Mouse (Mus musculus): ENCODE measurements around the gene Tmem121b. TPM values are rescaled to one million over a fixed set of nuclear protein-coding genes. Genes with fewer than 3 reads are reported as not detected.
A peak's percentile ranks its signal among the peaks of the same experiment; 100 is the strongest.

The Tmem121b gene
- total RNA-seq, 2 experiments from 2014 or later = 0.10 TPM; not detected in 1

- DNase-seq (ENCODE audit: low spot score in 2 of 2) = no peak
These were observed 26.8 kb downstream of the Tmem121b start for GRCm38 (mm10) chr6:120466609-120467329.

- DNase-seq (ENCODE audit: low spot score in 2 of 2) = no peak
These were observed 28.2 kb downstream of the Tmem121b start for GRCm38 (mm10) chr6:120465393-120465792.

- DNase-seq (ENCODE audit: low spot score in 2 of 2) = no peak
These were observed 29.1 kb downstream of the Tmem121b start for GRCm38 (mm10) chr6:120464406-120464939.

GRCm38 (mm10) chr6:120463884-120464283 is 29.7 kb downstream of the Tmem121b start:
- no peak for DNase-seq (ENCODE audit: low spot score in 2 of 2)

- DNase-seq (ENCODE audit: low spot score in 2 of 2) = peak; percentile 70 to 80
These were observed 30.3 kb downstream of the Tmem121b start, which contains the start of gene Il17ra for GRCm38 (mm10) chr6:120463086-120463871. TSS of gene Il17ra (plus strand) at chr6:120463247.

- no peak for DNase-seq (ENCODE audit: low spot score in 2 of 2)
These were observed 31.4 kb downstream of the Tmem121b start for GRCm38 (mm10) chr6:120462251-120462650.

- no peak for DNase-seq (ENCODE audit: low spot score in 2 of 2)
These were observed 32.4 kb downstream of the Tmem121b start for GRCm38 (mm10) chr6:120461217-120461616.

- no peak for DNase-seq (ENCODE audit: low spot score in 2 of 2)
These were observed 35.9 kb downstream of the Tmem121b start for GRCm38 (mm10) chr6:120457751-120458150.

- no peak for DNase-seq (ENCODE audit: low spot score in 2 of 2)
These were observed 36.5 kb downstream of the Tmem121b start for GRCm38 (mm10) chr6:120457074-120457473.

- DNase-seq (ENCODE audit: low spot score in 2 of 2) = no peak
These were observed 39.0 kb downstream of the Tmem121b start for GRCm38 (mm10) chr6:120454627-120455077.

GRCm38 (mm10) chr6:120453556-120453955 is 40.1 kb downstream of the Tmem121b start:
- DNase-seq (ENCODE audit: low spot score in 2 of 2) = no peak

- no peak for DNase-seq (ENCODE audit: low spot score in 2 of 2)
These were observed 40.5 kb downstream of the Tmem121b start for GRCm38 (mm10) chr6:120453103-120453445.

GRCm38 (mm10) chr6:120452384-120453102 is 41.1 kb downstream of the Tmem121b start:
- no peak for DNase-seq (ENCODE audit: low spot score in 2 of 2)

GRCm38 (mm10) chr6:120450208-120450607 is 43.4 kb downstream of the Tmem121b start:
- DNase-seq (ENCODE audit: low spot score in 2 of 2) = no peak

- DNase-seq (ENCODE audit: low spot score in 2 of 2) = no peak
These were observed 49.9 kb downstream of the Tmem121b start for GRCm38 (mm10) chr6:120443363-120444355.

- DNase-seq (ENCODE audit: low spot score in 2 of 2) = no peak
These were observed 51.3 kb downstream of the Tmem121b start for GRCm38 (mm10) chr6:120442171-120442749.
